Mouse (Mus musculus) cortical plate, adult 2 months (tissue): ENCODE data around the gene Slc22a13.

ENCODE experiments used
- CTCF ChIP-seq: fragments of 200-500 bp; IDR thresholded peaks from 2 replicates; pipeline ENCODE4 v1.5.1; 2011; ENCODE audit warnings: mild to moderate bottlenecking, control low read depth, low read length; ENCODE audit not compliant: insufficient read depth; ENCODE audit errors: extremely low read depth
- POLR2A ChIP-seq: fragments of 200-500 bp; IDR thresholded peaks from 2 replicates; pipeline ENCODE4 v1.6.1; 2011; ENCODE audit warnings: mild to moderate bottlenecking, low read length, control low read depth; ENCODE audit not compliant: insufficient read depth; ENCODE audit errors: extremely low read depth

GRCm38 (mm10) chr9:119212996-119213395, 4.1 kb upstream of the Slc22a13 start:
- TF ChIP-seq CTCF (no peak), POLR2A (no peak)
